Mouse (Mus musculus) erythroblast, embryonic 14.5 days (primary cell): Measurements from ENCODE around the gene Ybx2. TPM values are rescaled to one million over a fixed set of nuclear protein-coding genes. Genes with fewer than 3 reads are reported as not detected.

ENCODE experiments used
- H3K27me3 ChIP-seq: 2 replicates; pipeline ENCODE4 v1.6.1; 2012; ENCODE audit warnings: inconsistent platforms; ENCODE audit not compliant: control insufficient read depth
- H3K36me3 ChIP-seq: 2 replicates; pipeline ENCODE4 v1.6.1; 2012; ENCODE audit warnings: mild to moderate bottlenecking, inconsistent platforms; ENCODE audit not compliant: control insufficient read depth
- H3K4me1 ChIP-seq: 2 replicates; pipeline ENCODE4 v1.6.1; 2012; ENCODE audit warnings: inconsistent platforms; ENCODE audit not compliant: control insufficient read depth
- H3K4me3 ChIP-seq: replicated peaks from 2 replicates; pipeline ENCODE3; 2012; ENCODE audit warnings: moderate library complexity, mild to moderate bottlenecking, inconsistent platforms
- H3K9me3 ChIP-seq: 2 replicates; pipeline ENCODE4 v1.6.1; 2012; ENCODE audit warnings: low read length, inconsistent platforms, mixed read lengths; ENCODE audit not compliant: control insufficient read depth
- GATA1 ChIP-seq: IDR thresholded peaks from 2 replicates; pipeline ENCODE4 v1.6.1; 2012; ENCODE audit warnings: low read length, inconsistent platforms, mixed read lengths
- TAL1 ChIP-seq: IDR thresholded peaks from 3 replicates; pipeline ENCODE4 v1.6.1; 2012; ENCODE audit warnings: low read length, inconsistent platforms, mixed read lengths
- polyA plus RNA-seq: library from polyadenylated mRNA; stranded (reverse); fragments of >175 nt; gene quantifications from 2 replicates; pipeline ENCODE4 v1.2.3, GENCODE M21; 2012

Ybx2 gene
- 0.29 and 0.38 TPM in 2 replicates for polyA plus RNA-seq

DNA sequence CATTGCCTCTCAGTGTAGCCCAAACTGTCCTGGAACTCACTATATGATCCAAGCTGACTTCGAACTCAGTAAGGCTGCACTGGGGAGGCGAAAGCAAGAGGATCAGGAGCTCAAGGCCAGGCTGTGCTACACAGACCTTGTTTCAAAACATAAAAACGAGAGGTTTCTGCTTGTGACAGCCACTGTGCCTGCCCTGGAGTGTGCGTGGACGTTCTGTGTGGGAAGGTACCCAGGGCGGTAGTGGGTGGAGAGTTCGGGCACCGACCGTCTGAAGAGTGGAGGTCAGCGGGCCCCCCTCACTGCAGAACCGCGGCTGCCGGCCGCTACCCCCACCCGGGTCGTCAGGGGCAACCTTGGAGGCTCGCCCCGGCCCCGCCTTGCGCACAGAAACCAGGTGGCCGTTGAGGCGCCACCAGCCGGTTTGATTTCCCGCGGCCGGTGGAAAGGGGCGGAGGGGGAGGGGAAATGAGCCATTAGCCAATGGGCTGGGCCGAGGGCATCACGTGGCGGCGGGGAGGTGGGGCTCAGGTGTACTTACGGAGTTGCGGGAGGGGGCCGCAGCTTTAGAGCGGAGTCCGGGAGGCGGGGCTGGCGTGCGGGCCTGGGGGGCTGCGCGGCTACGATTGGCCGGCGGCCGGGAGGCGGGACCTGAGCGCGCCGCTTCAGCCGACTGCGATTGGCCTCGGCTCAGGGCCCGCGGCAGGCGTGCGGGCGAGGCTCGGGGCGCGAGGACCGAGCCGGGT lies at the start of gene Ybx2:
Gene Ybx2 (plus strand): TSS at position 660 of the 743 bp plus-strand sequence.
- TF ChIP-seq TAL1 (no peak), GATA1 (no peak)
- peaks cover 58% of the 10 kb centered on the region for H3K4me1 ChIP-seq
- peak within 1 kb of the TSS; percentile 63 for H3K4me3 ChIP-seq
- H3K27me3 ChIP-seq, result peaks cover 68% of the 10 kb centered on the region
- no peaks in the 10 kb centered on the region for H3K36me3 ChIP-seq
- H3K9me3 ChIP-seq, result peaks cover 17% of the 10 kb centered on the region

DNA sequence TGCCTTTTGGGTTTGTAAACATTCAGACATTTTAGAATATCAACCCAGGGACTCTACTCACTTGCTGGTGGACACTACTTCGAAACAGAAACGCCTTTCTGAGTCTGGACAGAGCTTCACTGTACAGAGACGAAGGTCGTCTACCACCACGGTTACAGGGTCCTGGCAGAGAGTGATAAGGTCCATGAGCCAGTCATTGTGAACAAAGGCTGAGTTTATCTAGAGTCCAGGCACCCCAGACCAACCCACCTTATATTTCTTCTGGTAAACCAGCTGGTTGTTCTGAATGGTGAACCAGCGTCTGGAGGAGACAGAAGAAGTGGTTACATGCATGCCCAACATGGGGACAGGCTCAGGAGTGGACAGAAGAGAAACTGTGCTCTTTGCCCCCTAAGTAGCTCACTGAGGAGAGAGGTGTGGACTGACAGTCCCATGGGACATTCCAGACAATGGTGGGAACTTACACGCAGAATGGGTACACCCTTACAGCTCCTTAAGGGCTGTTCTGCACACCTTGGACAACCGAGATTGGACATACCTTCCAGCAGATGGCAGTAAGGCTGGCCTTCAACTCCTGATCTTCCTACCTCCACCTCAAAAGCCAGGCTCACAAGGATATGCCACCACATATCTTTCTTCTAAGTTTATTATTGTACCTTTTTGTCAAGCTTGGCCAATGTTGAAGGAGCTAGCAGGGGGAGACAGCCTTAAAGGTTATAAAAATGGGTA lies 48.5 kb upstream of the Ybx2 start:
- Histone ChIP-seq H3K36me3 (no peaks in the 10 kb centered on the region), H3K4me3 (peak overlapping the region; percentile 15), H3K27me3 (peaks cover 2% of the 10 kb centered on the region; the same call in 1 of the 2 replicates), H3K9me3 (no peaks in the 10 kb centered on the region), H3K4me1 (peaks cover 69% of the 10 kb centered on the region)
- TF ChIP-seq GATA1 (no peak), TAL1 (no peak)

- H3K4me1 ChIP-seq, result peaks cover 52% of the 10 kb centered on the region
- no peaks in the 10 kb centered on the region for H3K27me3 ChIP-seq
- H3K9me3 ChIP-seq, result no peaks in the 10 kb centered on the region
- H3K4me3 ChIP-seq, result no peak overlapping the region
- TF ChIP-seq TAL1 (no peak), GATA1 (no peak)
- no peaks in the 10 kb centered on the region for H3K36me3 ChIP-seq
Measured at GRCm38 (mm10) chr11:69891482-69891881, 44.1 kb upstream of the Ybx2 start.

- no peak overlapping the region for H3K4me3 ChIP-seq
- TF ChIP-seq TAL1 (no peak), GATA1 (no peak)
- H3K9me3 ChIP-seq, result no peaks in the 10 kb centered on the region
- peaks cover 42% of the 10 kb centered on the region for H3K4me1 ChIP-seq
- H3K27me3 ChIP-seq, result peaks cover 7% of the 10 kb centered on the region
- H3K36me3 ChIP-seq, result no peaks in the 10 kb centered on the region
Measured at GRCm38 (mm10) chr11:69894671-69895070, 40.9 kb upstream of the Ybx2 start.

GRCm38 (mm10) chr11:69895291-69895690 lies 40.3 kb upstream of the Ybx2 start, which contains the start of gene Acap1:
TSS of gene Acap1 (minus strand) at chr11:69895539.
- Histone ChIP-seq H3K4me1 (peaks cover 48% of the 10 kb centered on the region), H3K9me3 (no peaks in the 10 kb centered on the region), H3K27me3 (peaks cover 11% of the 10 kb centered on the region), H3K36me3 (no peaks in the 10 kb centered on the region), H3K4me3 (no peak within 1 kb of the TSS)
- TF ChIP-seq GATA1 (no peak), TAL1 (no peak)

- H3K4me1 ChIP-seq, result peaks cover 63% of the 10 kb centered on the region
- H3K36me3 ChIP-seq, result peaks cover 21% of the 10 kb centered on the region
- H3K4me3 ChIP-seq, result peak overlapping the region; percentile 13
- TF ChIP-seq TAL1, result no peak
- TF ChIP-seq GATA1, result no peak
- no peaks in the 10 kb centered on the region for H3K9me3 ChIP-seq
- peaks cover 13% of the 10 kb centered on the region for H3K27me3 ChIP-seq
Measured at GRCm38 (mm10) chr11:69899870-69900269, 35.7 kb upstream of the Ybx2 start.

DNA sequence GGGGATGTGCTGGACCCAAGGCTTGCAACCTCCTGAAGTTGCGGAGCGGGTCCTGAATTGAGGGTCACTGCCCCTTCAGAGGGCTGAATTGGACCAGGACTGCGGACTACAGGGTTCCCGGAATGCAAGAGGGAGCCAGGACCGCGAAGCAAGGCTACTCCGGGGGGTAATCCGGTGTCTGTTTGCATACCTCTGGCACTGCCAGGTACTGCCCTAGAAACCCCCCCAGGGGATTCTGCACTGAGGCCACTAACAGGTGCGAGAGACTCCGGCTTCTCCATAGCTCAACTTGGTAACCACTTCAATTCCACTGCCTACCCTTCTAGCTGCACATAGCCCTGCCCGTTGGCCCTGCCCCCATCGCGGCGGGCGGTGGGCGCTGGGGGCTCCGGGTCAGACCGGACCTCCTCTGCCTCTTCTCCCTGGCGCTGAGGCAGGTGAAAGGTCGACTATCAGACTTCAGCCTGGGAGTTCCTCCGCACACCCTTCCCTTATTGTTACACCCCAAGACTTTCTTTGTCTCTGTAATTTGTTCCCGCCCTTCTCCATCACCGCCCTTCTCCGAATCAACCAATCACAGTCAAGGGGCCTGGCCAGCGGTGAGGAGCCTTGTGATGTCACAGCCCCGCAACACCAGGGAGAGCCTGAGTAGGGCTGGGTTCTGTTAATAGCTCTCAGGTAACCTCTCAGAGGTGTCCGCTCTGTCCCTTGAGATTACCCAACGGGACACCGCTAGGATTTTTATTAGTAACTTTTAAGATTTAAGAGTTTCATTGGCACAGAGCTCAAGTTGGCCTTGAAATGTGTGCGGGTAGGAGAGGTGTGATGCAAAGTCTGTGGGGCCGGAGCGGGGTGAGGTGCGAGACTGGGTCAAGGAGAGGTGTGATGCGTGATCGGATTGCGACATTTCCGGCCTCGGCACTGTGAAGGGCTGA lies 34.9 kb upstream of the Ybx2 start, which contains the start of the genes 2810408A11Rik and Neurl4:
Gene 2810408A11Rik (minus strand): TSS at position 517 of the 935 bp plus-strand sequence.
Gene Neurl4 (plus strand): TSS at position 602 of the 935 bp plus-strand sequence.
- TF ChIP-seq TAL1, result no peak
- TF ChIP-seq GATA1, result no peak
- Histone ChIP-seq H3K4me1 (peaks cover 54% of the 10 kb centered on the region), H3K4me3 (peak within 1 kb of the TSS; percentile 88), H3K27me3 (peaks cover 13% of the 10 kb centered on the region), H3K9me3 (no peaks in the 10 kb centered on the region), H3K36me3 (peaks cover 29% of the 10 kb centered on the region)

DNA sequence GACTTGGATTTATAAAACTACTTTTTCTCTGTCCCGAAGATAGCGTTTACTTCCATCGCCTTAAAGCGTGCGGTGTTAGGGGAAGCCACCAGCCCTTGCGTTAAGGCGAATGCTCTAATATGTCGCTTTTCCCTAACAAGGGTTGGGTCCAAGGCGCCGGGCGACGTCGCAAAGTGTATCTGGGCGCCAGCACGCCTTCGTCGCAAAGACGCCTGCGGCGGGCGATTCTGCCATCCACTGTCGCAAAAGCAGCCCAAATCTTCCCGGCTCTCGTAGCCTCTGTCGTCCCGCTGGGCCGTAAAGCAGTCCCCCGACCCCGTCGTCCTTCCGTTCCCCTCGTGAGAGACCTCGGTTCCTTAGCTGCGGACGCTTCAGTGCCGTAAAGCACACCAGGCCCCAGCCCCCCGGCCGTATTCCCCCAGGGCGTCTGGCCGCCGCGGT lies 34.2 kb upstream of the Ybx2 start:
- H3K4me3 ChIP-seq, result peak overlapping the region; percentile 88
- peaks cover 13% of the 10 kb centered on the region for H3K27me3 ChIP-seq
- TF ChIP-seq TAL1 (no peak), GATA1 (no peak)
- peaks cover 49% of the 10 kb centered on the region for H3K4me1 ChIP-seq
- H3K36me3 ChIP-seq, result peaks cover 36% of the 10 kb centered on the region
- no peaks in the 10 kb centered on the region for H3K9me3 ChIP-seq
